Mouse (Mus musculus) forebrain, postnatal 0 days (tissue): ENCODE results near the gene Guca2b. TPM values are rescaled to one million over a fixed set of nuclear protein-coding genes. Genes with fewer than 3 reads are reported as not detected.

Experiments used
- ATAC-seq: fragments of 200-750 bp; cut with Nextera tagmentation; 2 replicates; pipeline ENCODE4 v1.8.0; 2017; ENCODE audit warnings: mild to moderate bottlenecking, moderate library complexity
- DNase-seq: peaks from one replicate; pipeline ENCODE4 v3.0.0-alpha.2; 2015
- H3K27ac ChIP-seq: fragments of 300-500 bp; sonication (generic); 2 replicates; pipeline ENCODE4 v1.5.1; 2014; ENCODE audit warnings: low read depth, mild to moderate bottlenecking, antibody characterized with exemption, low read length, moderate library complexity, mixed read lengths
- H3K27me3 ChIP-seq: fragments of 300-500 bp; sonication (generic); 2 replicates; pipeline ENCODE4 v1.6.1; 2014; ENCODE audit warnings: mild to moderate bottlenecking, low read length, mixed read lengths; ENCODE audit not compliant: insufficient read depth
- H3K36me3 ChIP-seq: fragments of 300-500 bp; sonication (generic); 2 replicates; pipeline ENCODE4 v1.6.1; 2014; ENCODE audit warnings: mild to moderate bottlenecking, moderate library complexity; ENCODE audit not compliant: insufficient read depth
- H3K4me1 ChIP-seq: fragments of 300-500 bp; sonication (generic); 2 replicates; pipeline ENCODE4 v1.6.1; 2014; ENCODE audit warnings: antibody characterized with exemption; ENCODE audit not compliant: insufficient read depth
- H3K4me2 ChIP-seq: fragments of 300-500 bp; sonication (generic); 2 replicates; pipeline ENCODE4 v1.6.1; 2014; ENCODE audit warnings: low read depth, mild to moderate bottlenecking, moderate library complexity
- H3K4me3 ChIP-seq: fragments of 300-500 bp; sonication (generic); 2 replicates; pipeline ENCODE4 v1.5.1; 2014; ENCODE audit warnings: low read depth, low read length, mixed read lengths
- H3K9ac ChIP-seq: fragments of 300-500 bp; sonication (generic); 2 replicates; pipeline ENCODE4 v1.6.1; 2014; ENCODE audit warnings: mild to moderate bottlenecking
- H3K9me3 ChIP-seq: fragments of 300-500 bp; sonication (generic); 2 replicates; pipeline ENCODE4 v1.6.1; 2016; ENCODE audit warnings: low read length
- CTCF ChIP-seq: sonication (generic); IDR thresholded peaks from 2 replicates; pipeline ENCODE4 v1.5.1; 2016; ENCODE audit warnings: antibody characterized with exemption, control low read depth, low read depth
- WGBS: fragments of 180-500 bp; shearing (Covaris S2); extraction: QIAGEN DNeasy Blood & Tissue Kit; methylation state at CpG from one replicate; pipeline ENCODE4 v1.1.7; 2014; 5-methylcytosine and 5-hydroxymethylcytosine counted together
- polyA plus RNA-seq: library from polyadenylated mRNA; unstranded; fragments of >200 nt; fragmentation: Nextera tagmentation; extraction: Ambion mirVana; gene quantifications from 2 replicates; pipeline ENCODE4 v1.2.1, GENCODE M21; 2015
- total RNA-seq: library from RNA; depleted of rRNA; stranded (reverse); fragments of >200 nt; gene quantifications from 2 replicates; pipeline ENCODE4 v1.2.3, GENCODE M21; 2014

Gene Guca2b
- total and polyA plus RNA-seq, 2 experiments from 2014 or later: not detected

DNA sequence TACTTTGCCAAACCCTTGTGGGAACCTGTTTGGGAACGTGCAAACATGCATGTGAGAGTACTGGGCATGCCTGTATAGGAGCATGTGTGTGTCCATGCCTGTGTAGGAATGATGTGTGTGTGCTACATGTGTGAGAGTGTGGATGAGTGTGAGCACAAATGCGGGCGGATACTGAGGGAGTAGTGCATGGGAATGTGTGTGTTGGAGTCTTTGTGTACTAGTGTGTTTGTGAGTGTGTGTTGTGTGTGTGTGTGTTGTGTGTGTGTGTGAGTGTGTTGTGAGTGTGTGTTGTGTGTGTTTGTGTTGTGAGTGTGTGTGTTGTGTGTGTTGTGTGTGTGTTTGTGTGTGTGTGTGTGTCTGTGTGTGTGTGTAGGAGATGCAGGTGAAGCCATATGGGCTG lies 9.4 kb upstream of the Guca2b start:
- DNase-seq (no peak), ATAC-seq (no peak)
- H3K9ac ChIP-seq: no peak overlapping the region
- 88% methylated on average over 3 of the region's 3 CpGs for WGBS
- H3K4me3 ChIP-seq: no peak overlapping the region
- TF ChIP-seq CTCF: no peak
- H3K27ac ChIP-seq: no peak overlapping the region
- H3K27me3 ChIP-seq: no peaks in the 10 kb centered on the region
- peaks cover 10% of the 10 kb centered on the region; the same call in 1 of the 2 replicates for H3K4me1 ChIP-seq
- no peaks in the 10 kb centered on the region for H3K9me3 ChIP-seq
- no peak overlapping the region for H3K4me2 ChIP-seq
- H3K36me3 ChIP-seq: no peaks in the 10 kb centered on the region

DNA sequence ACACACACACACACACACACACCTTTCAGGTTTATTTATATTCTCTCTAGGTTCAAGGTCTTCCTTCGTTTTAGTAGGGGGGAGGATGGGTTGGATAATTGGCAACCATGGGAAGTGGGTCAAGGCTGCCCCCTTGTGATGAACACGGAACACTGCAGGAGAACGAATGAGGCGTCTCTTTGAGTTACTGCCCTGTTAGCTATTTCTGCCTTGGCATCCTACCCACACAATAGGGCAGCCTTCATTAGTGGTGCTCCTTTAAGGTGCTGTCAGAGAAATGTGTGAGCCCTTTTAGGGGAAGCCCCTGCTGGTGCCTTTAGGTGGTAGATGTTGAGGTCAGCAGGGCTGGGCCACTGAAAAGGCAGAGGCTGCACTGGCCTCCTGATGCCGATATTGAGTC lies 8.7 kb upstream of the Guca2b start:
- ATAC-seq: no peak
- Histone ChIP-seq H3K4me1 (peaks cover 10% of the 10 kb centered on the region; the same call in 1 of the 2 replicates), H3K4me3 (no peak overlapping the region), H3K27me3 (no peaks in the 10 kb centered on the region), H3K27ac (no peak overlapping the region), H3K9me3 (no peaks in the 10 kb centered on the region), H3K9ac (no peak overlapping the region), H3K36me3 (no peaks in the 10 kb centered on the region), H3K4me2 (no peak overlapping the region)
- peak; percentile 80 for DNase-seq
- peak; percentile 88 for TF ChIP-seq CTCF
- 16% methylated on average over 5 of the region's 5 CpGs for WGBS

DNA sequence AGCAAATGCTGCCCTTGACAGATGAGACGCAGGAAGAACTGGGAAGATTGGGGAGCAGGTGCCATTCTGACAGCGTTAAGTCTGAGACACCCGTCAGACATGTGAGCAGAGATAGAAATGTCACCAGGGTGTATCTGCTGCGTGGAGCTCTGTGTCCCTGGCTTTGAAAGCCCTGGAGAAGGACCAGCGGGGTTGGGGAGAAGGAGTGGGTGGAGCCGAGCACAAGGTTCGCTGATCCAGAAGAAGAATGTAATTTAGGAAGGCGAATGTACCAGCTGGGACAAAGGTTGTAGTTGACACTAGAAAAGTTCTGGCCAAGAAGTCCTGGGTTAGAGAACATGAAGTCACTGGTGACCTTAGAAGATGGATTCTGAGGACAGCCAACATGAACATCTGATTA lies 7.4 kb upstream of the Guca2b start:
- ATAC-seq (no peak), DNase-seq (no peak)
- Histone ChIP-seq H3K9ac (no peak overlapping the region), H3K36me3 (no peaks in the 10 kb centered on the region), H3K9me3 (no peaks in the 10 kb centered on the region), H3K27ac (no peak overlapping the region), H3K4me3 (no peak overlapping the region), H3K4me2 (no peak overlapping the region), H3K27me3 (no peaks in the 10 kb centered on the region), H3K4me1 (peaks cover 10% of the 10 kb centered on the region; the same call in 1 of the 2 replicates)
- no peak for TF ChIP-seq CTCF
- WGBS: 29% methylated on average over 8 of the region's 8 CpGs

DNA sequence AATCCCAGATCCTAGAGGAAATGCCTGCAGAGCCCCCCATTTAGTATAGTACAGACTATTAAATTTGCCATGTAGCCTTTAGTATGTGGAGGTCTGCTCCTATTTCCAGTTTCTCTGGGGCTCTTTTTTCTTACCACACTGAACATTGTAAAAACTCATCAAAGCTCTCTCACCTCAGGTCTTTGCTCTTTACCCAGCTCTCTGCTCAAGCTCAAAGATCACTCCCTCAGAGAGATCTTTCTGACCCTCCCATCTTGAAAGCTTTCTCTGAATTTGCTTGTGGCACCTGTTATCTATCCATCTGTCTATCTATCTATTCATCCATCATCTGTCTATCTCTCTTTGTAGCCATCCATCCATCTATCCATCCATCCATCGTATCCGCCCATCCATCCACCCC lies 6.4 kb upstream of the Guca2b start:
- no peak for TF ChIP-seq CTCF
- Histone ChIP-seq H3K27ac (no peak overlapping the region), H3K9me3 (no peaks in the 10 kb centered on the region), H3K4me3 (no peak overlapping the region), H3K36me3 (no peaks in the 10 kb centered on the region), H3K9ac (no peak overlapping the region), H3K4me1 (peaks cover 5% of the 10 kb centered on the region; the same call in 1 of the 2 replicates), H3K27me3 (no peaks in the 10 kb centered on the region), H3K4me2 (no peak overlapping the region)
- ATAC-seq: no peak
- no peak for DNase-seq
- 88% methylated on average over 2 of the region's 2 CpGs for WGBS

DNA sequence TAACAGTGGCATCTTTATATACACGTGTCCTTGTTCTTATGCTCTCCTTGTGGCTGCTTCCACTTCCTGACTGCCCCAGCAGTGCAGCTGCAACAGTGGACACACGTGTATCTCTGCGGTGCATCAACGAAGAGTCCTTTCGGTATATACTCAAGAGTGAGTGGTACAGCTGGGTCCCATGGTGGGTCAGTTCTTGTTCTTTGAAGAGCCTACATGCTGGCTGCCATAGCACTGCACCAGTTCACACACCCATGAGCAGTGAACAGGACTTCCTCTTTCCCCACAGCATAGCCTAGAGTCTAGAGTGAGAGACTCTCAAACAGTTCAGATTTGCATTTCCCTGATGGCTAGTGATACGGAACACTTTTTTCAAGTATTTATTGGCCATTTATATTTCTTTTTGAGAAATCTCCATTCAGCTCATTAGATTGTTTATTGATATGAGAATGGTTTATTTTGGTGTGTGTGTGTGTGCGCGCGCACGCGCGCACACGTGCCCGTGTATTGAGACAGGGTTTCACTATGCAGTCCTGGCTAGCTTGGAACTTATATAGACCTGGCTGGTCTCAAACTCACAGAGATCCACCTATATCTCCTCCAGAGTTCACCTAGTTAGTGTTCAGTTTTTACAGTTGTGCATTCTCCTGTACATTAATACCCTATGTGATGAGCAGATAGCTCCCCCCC lies 4.8 kb upstream of the Guca2b start:
- WGBS: 92% methylated on average over 14 of the region's 14 CpGs
- no peak for DNase-seq
- Histone ChIP-seq H3K9me3 (no peaks in the 10 kb centered on the region), H3K4me3 (no peak overlapping the region), H3K4me1 (no peaks in the 10 kb centered on the region), H3K27ac (no peak overlapping the region), H3K9ac (no peak overlapping the region), H3K27me3 (no peaks in the 10 kb centered on the region), H3K4me2 (no peak overlapping the region), H3K36me3 (no peaks in the 10 kb centered on the region)
- TF ChIP-seq CTCF: no peak
- no peak for ATAC-seq

DNA sequence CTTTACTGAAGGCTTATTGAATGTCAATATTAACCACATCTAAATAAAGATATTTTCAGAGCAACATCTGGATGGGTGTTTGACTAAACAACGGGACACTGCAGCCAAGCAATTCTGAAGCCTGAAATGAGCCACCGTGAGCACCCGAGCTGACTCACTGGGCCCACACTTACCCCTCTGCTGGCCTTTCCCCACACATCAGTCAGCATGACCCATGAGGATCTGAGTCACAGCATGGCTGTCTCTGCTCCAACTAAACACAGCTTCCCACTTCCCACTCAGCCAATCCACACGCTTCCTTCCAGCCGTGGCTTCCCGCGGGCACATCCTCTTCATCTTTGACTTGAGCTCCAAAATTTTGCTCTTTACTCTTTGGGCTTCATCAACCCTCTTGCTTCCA lies 4.2 kb upstream of the Guca2b start:
- Histone ChIP-seq H3K4me2 (no peak overlapping the region), H3K9ac (no peak overlapping the region), H3K9me3 (no peaks in the 10 kb centered on the region), H3K27me3 (no peaks in the 10 kb centered on the region), H3K4me3 (no peak overlapping the region), H3K36me3 (no peaks in the 10 kb centered on the region), H3K4me1 (no peaks in the 10 kb centered on the region), H3K27ac (no peak overlapping the region)
- no peak for ATAC-seq
- no peak for TF ChIP-seq CTCF
- WGBS: 91% methylated on average over 7 of the region's 7 CpGs
- DNase-seq: no peak

DNA sequence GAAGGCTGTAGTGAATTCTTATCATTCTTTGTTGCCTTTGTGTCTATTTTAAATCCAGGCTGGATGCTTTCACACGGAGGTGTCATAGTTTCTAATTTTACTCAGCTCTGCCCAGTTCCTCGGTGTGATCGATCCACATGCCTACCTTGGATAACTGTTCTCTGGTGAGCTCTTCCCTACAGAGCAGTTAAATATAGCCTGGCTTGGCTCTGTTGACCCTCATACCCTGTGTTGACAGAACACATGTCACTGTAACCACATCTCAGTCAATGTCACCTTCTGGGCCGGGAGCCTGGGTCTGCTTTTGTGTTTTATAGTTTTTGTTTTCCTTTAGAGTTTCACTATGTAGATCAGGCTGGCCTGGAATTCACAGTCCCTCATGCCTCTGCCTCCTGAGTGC lies 3.4 kb upstream of the Guca2b start:
- no peak overlapping the region for H3K4me2 ChIP-seq
- WGBS: 57% methylated on average over 4 of the region's 4 CpGs
- ATAC-seq: no peak
- H3K9me3 ChIP-seq: no peaks in the 10 kb centered on the region
- no peak overlapping the region for H3K27ac ChIP-seq
- H3K9ac ChIP-seq: no peak overlapping the region
- DNase-seq: no peak
- no peak for TF ChIP-seq CTCF
- H3K4me1 ChIP-seq: no peaks in the 10 kb centered on the region
- H3K36me3 ChIP-seq: no peaks in the 10 kb centered on the region
- no peaks in the 10 kb centered on the region for H3K27me3 ChIP-seq
- H3K4me3 ChIP-seq: no peak overlapping the region
